Mouse (Mus musculus): ENCODE data around the gene Itih4.

Itih4 gene

GRCm38 (mm10) chr14:30886204-30886603, at the start of gene Itih4:
Gene Itih4, plus strand, starts transcription at chr14:30886476.
- no peak for DNase-seq

- DNase-seq: no peak
Observed at GRCm38 (mm10) chr14:30837416-30837996, 48.8 kb upstream of the Itih4 start.

GRCm38 (mm10) chr14:30843701-30844100, 42.6 kb upstream of the Itih4 start:
- DNase-seq: no peak

GRCm38 (mm10) chr14:30850504-30850903, 35.8 kb upstream of the Itih4 start:
- no peak for DNase-seq

GRCm38 (mm10) chr14:30852325-30852724, 34.0 kb upstream of the Itih4 start:
- no peak for DNase-seq

- DNase-seq: peak; percentile 62 to 69
Observed at GRCm38 (mm10) chr14:30855316-30855715, 31.0 kb upstream of the Itih4 start.

GRCm38 (mm10) chr14:30856885-30857507, 29.3 kb upstream of the Itih4 start:
- peak; percentile 53 to 66 for DNase-seq

GRCm38 (mm10) chr14:30857990-30858389, 28.3 kb upstream of the Itih4 start:
- DNase-seq: no peak

GRCm38 (mm10) chr14:30861421-30862125, 24.7 kb upstream of the Itih4 start:
- DNase-seq: peak; percentile 47 to 59

GRCm38 (mm10) chr14:30862368-30862767, 23.9 kb upstream of the Itih4 start:
- DNase-seq: no peak

GRCm38 (mm10) chr14:30865311-30865710, 21.0 kb upstream of the Itih4 start:
- DNase-seq: no peak

GRCm38 (mm10) chr14:30867042-30867441, 19.2 kb upstream of the Itih4 start:
- DNase-seq: peak; percentile 75 to 77

GRCm38 (mm10) chr14:30868826-30869225, 17.4 kb upstream of the Itih4 start:
- DNase-seq: no peak

- DNase-seq: no peak
Observed at GRCm38 (mm10) chr14:30869391-30869801, 16.9 kb upstream of the Itih4 start.

- DNase-seq: no peak
Observed at GRCm38 (mm10) chr14:30870206-30871147, 15.8 kb upstream of the Itih4 start.

GRCm38 (mm10) chr14:30874095-30874700, 12.1 kb upstream of the Itih4 start:
- DNase-seq: no peak

- DNase-seq: no peak
Observed at GRCm38 (mm10) chr14:30875130-30875865, 11.0 kb upstream of the Itih4 start.

GRCm38 (mm10) chr14:30875955-30876354, 10.3 kb upstream of the Itih4 start:
- no peak for DNase-seq

GRCm38 (mm10) chr14:30876451-30876850, 9.8 kb upstream of the Itih4 start:
- no peak for DNase-seq

- no peak for DNase-seq
Observed at GRCm38 (mm10) chr14:30877827-30878226, 8.4 kb upstream of the Itih4 start.

GRCm38 (mm10) chr14:30878958-30879571, 7.2 kb upstream of the Itih4 start, which contains the start of gene Mustn1:
Gene Mustn1, plus strand, starts transcription at chr14:30879200.
- no peak for DNase-seq
